Mouse (Mus musculus): Measurements from ENCODE around the gene Bpifb2. TPM values are rescaled to one million over a fixed set of nuclear protein-coding genes. Genes with fewer than 3 reads are reported as not detected.

Bpifb2 gene
- polyA plus RNA-seq, 1 experiment: not detected

- peaks cover 3% of the 10 kb centered on the region; the same call in 1 of the 2 replicates for H3K4me1 ChIP-seq (ENCODE audit: control insufficient read depth, insufficient read depth, insufficient read length, low read length)
- no peak within 1 kb of the TSS for H3K4me3 ChIP-seq (ENCODE audit: insufficient read depth, low read depth, low read length)
- H3K27ac ChIP-seq (replicated peaks; ENCODE audit: low read depth, low read length): no peak within 1 kb of the TSS
Measured at GRCm38 (mm10) chr2:153900088-153900487, 25.2 kb downstream of the Bpifb2 start, which contains the start of gene Bpifb6. Gene Bpifb6, plus strand, starts transcription at chr2:153900388.

- H3K4me1 ChIP-seq (ENCODE audit: control insufficient read depth, insufficient read depth, insufficient read length, low read length): no peaks in the 10 kb centered on the region
- H3K4me3 ChIP-seq (ENCODE audit: insufficient read depth, low read depth, low read length): no peak overlapping the region
- H3K27ac ChIP-seq (replicated peaks; ENCODE audit: low read depth, low read length): no peak overlapping the region
Measured at GRCm38 (mm10) chr2:153902726-153903125, 27.9 kb downstream of the Bpifb2 start.

GRCm38 (mm10) chr2:153906626-153907025 is 31.8 kb downstream of the Bpifb2 start:
- H3K27ac ChIP-seq (replicated peaks; ENCODE audit: low read depth, low read length): no peak overlapping the region
- no peak overlapping the region for H3K4me3 ChIP-seq (ENCODE audit: insufficient read depth, low read depth, low read length)
- H3K4me1 ChIP-seq (ENCODE audit: control insufficient read depth, insufficient read depth, insufficient read length, low read length): no peaks in the 10 kb centered on the region

GRCm38 (mm10) chr2:153914151-153914550 is 39.3 kb downstream of the Bpifb2 start:
- Histone ChIP-seq H3K27ac (replicated peaks; ENCODE audit: low read depth, low read length) (no peak overlapping the region), H3K4me3 (ENCODE audit: insufficient read depth, low read depth, low read length) (no peak overlapping the region), H3K4me1 (ENCODE audit: control insufficient read depth, insufficient read depth, insufficient read length, low read length) (no peaks in the 10 kb centered on the region)

GRCm38 (mm10) chr2:153917930-153918329 is 43.1 kb downstream of the Bpifb2 start, which contains the start of gene Bpifb3:
Gene Bpifb3, plus strand, starts transcription at chr2:153918230.
- no peak within 1 kb of the TSS for H3K27ac ChIP-seq (replicated peaks; ENCODE audit: low read depth, low read length)
- no peak within 1 kb of the TSS for H3K4me3 ChIP-seq (ENCODE audit: insufficient read depth, low read depth, low read length)
- no peaks in the 10 kb centered on the region for H3K4me1 ChIP-seq (ENCODE audit: control insufficient read depth, insufficient read depth, insufficient read length, low read length)

GRCm38 (mm10) chr2:153921246-153921645 is 46.4 kb downstream of the Bpifb2 start:
- Histone ChIP-seq H3K4me3 (ENCODE audit: insufficient read depth, low read depth, low read length) (no peak overlapping the region), H3K4me1 (ENCODE audit: control insufficient read depth, insufficient read depth, insufficient read length, low read length) (no peaks in the 10 kb centered on the region), H3K27ac (replicated peaks; ENCODE audit: low read depth, low read length) (no peak overlapping the region)

GRCm38 (mm10) chr2:153929871-153930413 is 55.1 kb downstream of the Bpifb2 start:
- Histone ChIP-seq H3K4me1 (ENCODE audit: control insufficient read depth, insufficient read depth, insufficient read length, low read length) (no peaks in the 10 kb centered on the region), H3K27ac (replicated peaks; ENCODE audit: low read depth, low read length) (no peak overlapping the region), H3K4me3 (ENCODE audit: insufficient read depth, low read depth, low read length) (no peak overlapping the region)

GRCm38 (mm10) chr2:153931125-153931524 is 56.3 kb downstream of the Bpifb2 start:
- H3K4me3 ChIP-seq (ENCODE audit: insufficient read depth, low read depth, low read length): no peak overlapping the region
- no peak overlapping the region for H3K27ac ChIP-seq (replicated peaks; ENCODE audit: low read depth, low read length)
- H3K4me1 ChIP-seq (ENCODE audit: control insufficient read depth, insufficient read depth, insufficient read length, low read length): no peaks in the 10 kb centered on the region

- Histone ChIP-seq H3K4me1 (ENCODE audit: control insufficient read depth, insufficient read depth, insufficient read length, low read length) (no peaks in the 10 kb centered on the region), H3K4me3 (ENCODE audit: insufficient read depth, low read depth, low read length) (no peak overlapping the region), H3K27ac (replicated peaks; ENCODE audit: low read depth, low read length) (no peak overlapping the region)
Measured at GRCm38 (mm10) chr2:153933311-153933710, 58.5 kb downstream of the Bpifb2 start.

GRCm38 (mm10) chr2:153935348-153935747 is 60.5 kb downstream of the Bpifb2 start:
- H3K4me3 ChIP-seq (ENCODE audit: insufficient read depth, low read depth, low read length): no peak overlapping the region
- no peaks in the 10 kb centered on the region for H3K4me1 ChIP-seq (ENCODE audit: control insufficient read depth, insufficient read depth, insufficient read length, low read length)
- H3K27ac ChIP-seq (replicated peaks; ENCODE audit: low read depth, low read length): no peak overlapping the region

GRCm38 (mm10) chr2:153937843-153938242 is 63.0 kb downstream of the Bpifb2 start, which contains the start of gene Bpifb4:
Gene Bpifb4, plus strand, starts transcription at chr2:153938212.
- H3K4me1 ChIP-seq (ENCODE audit: control insufficient read depth, insufficient read depth, insufficient read length, low read length): no peaks in the 10 kb centered on the region
- no peak within 1 kb of the TSS for H3K27ac ChIP-seq (replicated peaks; ENCODE audit: low read depth, low read length)
- no peak within 1 kb of the TSS for H3K4me3 ChIP-seq (ENCODE audit: insufficient read depth, low read depth, low read length)

GRCm38 (mm10) chr2:153943537-153943936 is 68.7 kb downstream of the Bpifb2 start:
- Histone ChIP-seq H3K4me1 (ENCODE audit: control insufficient read depth, insufficient read depth, insufficient read length, low read length) (no peaks in the 10 kb centered on the region), H3K4me3 (ENCODE audit: insufficient read depth, low read depth, low read length) (no peak overlapping the region), H3K27ac (replicated peaks; ENCODE audit: low read depth, low read length) (no peak overlapping the region)

- Histone ChIP-seq H3K27ac (replicated peaks; ENCODE audit: low read depth, low read length) (no peak overlapping the region), H3K4me1 (ENCODE audit: control insufficient read depth, insufficient read depth, insufficient read length, low read length) (no peaks in the 10 kb centered on the region), H3K4me3 (ENCODE audit: insufficient read depth, low read depth, low read length) (no peak overlapping the region)
Measured at GRCm38 (mm10) chr2:153944567-153944966, 69.7 kb downstream of the Bpifb2 start.

Other genes starting within 250 kb of the Bpifb2 start
- gene Commd7, start 242.3 kb upstream of the Bpifb2 start, polyA plus RNA-seq (2012; ENCODE audit: insufficient read depth, insufficient read length, missing spikeins): 15.4 and 21.2 TPM in 2 replicates
- not detected in 2 replicates for gene Dnmt3b, start 225.6 kb upstream of the Bpifb2 start, polyA plus RNA-seq (2012; ENCODE audit: insufficient read depth, insufficient read length, missing spikeins)
- not detected in 2 replicates for gene Dnmt3c, start 178.4 kb upstream of the Bpifb2 start, polyA plus RNA-seq (2012; ENCODE audit: insufficient read depth, insufficient read length, missing spikeins)
- 38.9 and 42.6 TPM in 2 replicates for gene Mapre1, start 133.8 kb upstream of the Bpifb2 start, polyA plus RNA-seq (2012; ENCODE audit: insufficient read depth, insufficient read length, missing spikeins)
- 0.63 and 1.5 TPM in 2 replicates for gene Efcab8, start 95.1 kb upstream of the Bpifb2 start, polyA plus RNA-seq (2012; ENCODE audit: insufficient read depth, insufficient read length, missing spikeins)
- gene Sun5, start 4.0 kb upstream of the Bpifb2 start, polyA plus RNA-seq (2012; ENCODE audit: insufficient read depth, insufficient read length, missing spikeins): not detected in 2 replicates
- gene Bpifb6, start 25.3 kb downstream of the Bpifb2 start, polyA plus RNA-seq (2012; ENCODE audit: insufficient read depth, insufficient read length, missing spikeins): not detected in 2 replicates
- not detected in 2 replicates for gene Bpifb3, start 43.2 kb downstream of the Bpifb2 start, polyA plus RNA-seq (2012; ENCODE audit: insufficient read depth, insufficient read length, missing spikeins)
- not detected in 2 replicates for gene Bpifb4, start 63.2 kb downstream of the Bpifb2 start, polyA plus RNA-seq (2012; ENCODE audit: insufficient read depth, insufficient read length, missing spikeins)
- gene Bpifa6, start 99.9 kb downstream of the Bpifb2 start, polyA plus RNA-seq (2012; ENCODE audit: insufficient read depth, insufficient read length, missing spikeins): not detected in 2 replicates
- not detected in 2 replicates for gene Bpifa2, start 133.2 kb downstream of the Bpifb2 start, polyA plus RNA-seq (2012; ENCODE audit: insufficient read depth, insufficient read length, missing spikeins)

Data from brown adipose tissue, adult 24 weeks (tissue).